Mouse (Mus musculus) liver, postnatal 0 days (tissue): Measurements from ENCODE around the gene Tango6. TPM values are rescaled to one million over a fixed set of nuclear protein-coding genes. Genes with fewer than 3 reads are reported as not detected.

Source experiments
- ATAC-seq: fragments of 200-750 bp; cut with Nextera tagmentation; 2 replicates; pipeline ENCODE4 v1.8.0; 2017; ENCODE audit warnings: mild to moderate bottlenecking, moderate library complexity
- DNase-seq: peaks from one replicate; pipeline ENCODE4 v3.0.0-alpha.2; 2016
- H3K27ac ChIP-seq: fragments of 300-500 bp; sonication (generic); 2 replicates; pipeline ENCODE4 v1.5.1; 2014; ENCODE audit warnings: antibody characterized with exemption, moderate library complexity, mild to moderate bottlenecking, low read depth
- H3K27me3 ChIP-seq: fragments of 300-500 bp; sonication (generic); 2 replicates; pipeline ENCODE4 v1.6.1; 2014; ENCODE audit warnings: low read length, control low read depth, mixed read lengths; ENCODE audit not compliant: insufficient read depth
- H3K36me3 ChIP-seq: fragments of 300-500 bp; sonication (generic); replicated peaks from 2 replicates; pipeline ENCODE4 v1.6.1; 2014; ENCODE audit warnings: mild to moderate bottlenecking, control low read depth, low read length, moderate library complexity, mixed read lengths; ENCODE audit not compliant: insufficient read depth
- H3K4me1 ChIP-seq: fragments of 300-500 bp; sonication (generic); 2 replicates; pipeline ENCODE4 v1.6.1; 2014; ENCODE audit warnings: antibody characterized with exemption, mild to moderate bottlenecking, control low read depth; ENCODE audit not compliant: insufficient read depth
- H3K4me2 ChIP-seq: fragments of 300-500 bp; sonication (generic); 2 replicates; pipeline ENCODE4 v1.6.1; 2014; ENCODE audit warnings: low read depth, mild to moderate bottlenecking, low read length, moderate library complexity, mixed read lengths
- H3K4me3 ChIP-seq: fragments of 300-500 bp; sonication (generic); 2 replicates; pipeline ENCODE4 v1.5.1; 2014; ENCODE audit warnings: low read depth, low read length
- H3K9ac ChIP-seq: fragments of 300-500 bp; sonication (generic); replicated peaks from 2 replicates; pipeline ENCODE4 v1.6.1; 2014; ENCODE audit warnings: mild to moderate bottlenecking, moderate library complexity
- H3K9me3 ChIP-seq: fragments of 300-500 bp; sonication (generic); 2 replicates; pipeline ENCODE4 v1.6.1; 2016; ENCODE audit warnings: mild to moderate bottlenecking, control low read depth, low read length, mixed read lengths
- CTCF ChIP-seq: sonication (generic); IDR thresholded peaks from 2 replicates; pipeline ENCODE4 v1.5.1; 2016; ENCODE audit warnings: antibody characterized with exemption, low read depth
- EP300 ChIP-seq: IDR thresholded peaks from 2 replicates; pipeline ENCODE4 v1.6.1; 2016; ENCODE audit warnings: antibody characterized with exemption, low read depth, mild to moderate bottlenecking
- WGBS: fragments of 180-500 bp; shearing (Covaris S2); extraction: QIAGEN DNeasy Blood & Tissue Kit; methylation state at CpG from one replicate; pipeline ENCODE4 v1.1.7; 2014; ENCODE audit not compliant: insufficient replicate concordance; 5-methylcytosine and 5-hydroxymethylcytosine counted together
- polyA plus RNA-seq: library from polyadenylated mRNA; unstranded; fragments of >200 nt; fragmentation: Nextera tagmentation; extraction: Ambion mirVana; gene quantifications from 2 replicates; pipeline ENCODE4 v1.2.1, GENCODE M21; 2015

Tango6 gene
- polyA plus RNA-seq, 1 experiment from 2014 or later = 1.8 TPM

GRCm38 (mm10) chr8:106809726-106810125 is 126.9 kb downstream of the Tango6 start:
- Histone ChIP-seq H3K4me1 (no peaks in the 10 kb centered on the region), H3K36me3 (peaks cover 3% of the 10 kb centered on the region; the same call in 1 of the 2 replicates), H3K27ac (no peak overlapping the region), H3K4me2 (no peak overlapping the region), H3K9me3 (no peaks in the 10 kb centered on the region), H3K9ac (no peak overlapping the region), H3K4me3 (no peak overlapping the region), H3K27me3 (no peaks in the 10 kb centered on the region)
- DNase-seq (no peak), ATAC-seq (no peak)
- 57% methylated on average over 9 of the region's 9 CpGs for WGBS
- TF ChIP-seq EP300 = no peak

- no peaks in the 10 kb centered on the region for H3K9me3 ChIP-seq
Measured at GRCm38 (mm10) chr8:106810406-106810805, 127.5 kb downstream of the Tango6 start.

GRCm38 (mm10) chr8:106812560-106812959 is 129.7 kb downstream of the Tango6 start:
- Histone ChIP-seq H3K4me2 (no peak overlapping the region), H3K4me3 (no peak overlapping the region), H3K27me3 (no peaks in the 10 kb centered on the region), H3K9ac (no peak overlapping the region), H3K4me1 (no peaks in the 10 kb centered on the region), H3K27ac (0 out of 2 replicates have a peak overlapping the region, but pooled peaks have one; percentile 45), H3K36me3 (0 out of 2 replicates have a peak, but pooled peaks cover 3% of the 10 kb centered on the region), H3K9me3 (no peaks in the 10 kb centered on the region)
- TF ChIP-seq EP300 (no peak), CTCF (no peak)
- WGBS = 71% methylated on average over 4 of the region's 4 CpGs
- ATAC-seq = peak; percentile 66
- DNase-seq = no peak

More at GRCm38 (mm10) chr8:106810406-106810805, 127.5 kb downstream of the Tango6 start:
- H3K27ac ChIP-seq = no peak overlapping the region
- H3K4me3 ChIP-seq = no peak overlapping the region
- peaks cover 3% of the 10 kb centered on the region; the same call in 1 of the 2 replicates for H3K36me3 ChIP-seq
- WGBS = 91% methylated on average over 7 of the region's 7 CpGs
- H3K9ac ChIP-seq = no peak overlapping the region
- H3K4me1 ChIP-seq = no peaks in the 10 kb centered on the region
- ATAC-seq = no peak
- TF ChIP-seq EP300 = no peak
- no peak for TF ChIP-seq CTCF
- H3K27me3 ChIP-seq = no peaks in the 10 kb centered on the region
- no peak overlapping the region for H3K4me2 ChIP-seq
- DNase-seq = no peak

- DNase-seq (no peak), ATAC-seq (no peak)
- H3K27ac ChIP-seq = no peak overlapping the region
- 78% methylated on average over 9 of the region's 9 CpGs for WGBS
- H3K27me3 ChIP-seq = no peaks in the 10 kb centered on the region
- H3K4me3 ChIP-seq = no peak overlapping the region
- H3K9me3 ChIP-seq = no peaks in the 10 kb centered on the region
- no peak overlapping the region for H3K9ac ChIP-seq
- peaks cover 3% of the 10 kb centered on the region; the same call in 1 of the 2 replicates for H3K36me3 ChIP-seq
- H3K4me2 ChIP-seq = no peak overlapping the region
- no peak for TF ChIP-seq CTCF
- TF ChIP-seq EP300 = no peak
- no peaks in the 10 kb centered on the region for H3K4me1 ChIP-seq
Measured at GRCm38 (mm10) chr8:106816431-106817170, 133.7 kb downstream of the Tango6 start.

- Histone ChIP-seq H3K4me3 (no peak overlapping the region), H3K9me3 (no peaks in the 10 kb centered on the region), H3K4me2 (no peak overlapping the region), H3K27me3 (no peaks in the 10 kb centered on the region), H3K9ac (no peak overlapping the region), H3K27ac (no peak overlapping the region), H3K36me3 (peaks cover 4% of the 10 kb centered on the region; the same call in 1 of the 2 replicates), H3K4me1 (no peaks in the 10 kb centered on the region)
- DNase-seq = no peak
- TF ChIP-seq CTCF (no peak), EP300 (no peak)
- no peak for ATAC-seq
- WGBS = 58% methylated on average over 4 of the region's 4 CpGs
Measured at GRCm38 (mm10) chr8:106817171-106817545, 134.3 kb downstream of the Tango6 start.

- H3K9me3 ChIP-seq = no peaks in the 10 kb centered on the region
- no peak overlapping the region for H3K4me2 ChIP-seq
- H3K9ac ChIP-seq = no peak overlapping the region
- TF ChIP-seq EP300 (no peak), CTCF (no peak)
- no peak for DNase-seq
- H3K4me3 ChIP-seq = no peak overlapping the region
- no peak overlapping the region for H3K27ac ChIP-seq
- H3K4me1 ChIP-seq = no peaks in the 10 kb centered on the region
- ATAC-seq = no peak
- peaks cover 5% of the 10 kb centered on the region; the same call in 1 of the 2 replicates for H3K36me3 ChIP-seq
- no peaks in the 10 kb centered on the region for H3K27me3 ChIP-seq
- 79% methylated on average over 17 of the region's 17 CpGs for WGBS
Measured at GRCm38 (mm10) chr8:106818626-106819515, 136.0 kb downstream of the Tango6 start.
